Mouse (Mus musculus): ENCODE measurements around the gene Ctnna3. TPM values are rescaled to one million over a fixed set of nuclear protein-coding genes. Genes with fewer than 3 reads are reported as not detected.
"Not testable (repeated sequence)": the region's sequence is repeated elsewhere in the genome, so short reads cannot be mapped to it uniquely, and the experiment has no call there.

The Ctnna3 gene
- total and polyA plus RNA-seq, 3 experiments = not detected

DNA sequence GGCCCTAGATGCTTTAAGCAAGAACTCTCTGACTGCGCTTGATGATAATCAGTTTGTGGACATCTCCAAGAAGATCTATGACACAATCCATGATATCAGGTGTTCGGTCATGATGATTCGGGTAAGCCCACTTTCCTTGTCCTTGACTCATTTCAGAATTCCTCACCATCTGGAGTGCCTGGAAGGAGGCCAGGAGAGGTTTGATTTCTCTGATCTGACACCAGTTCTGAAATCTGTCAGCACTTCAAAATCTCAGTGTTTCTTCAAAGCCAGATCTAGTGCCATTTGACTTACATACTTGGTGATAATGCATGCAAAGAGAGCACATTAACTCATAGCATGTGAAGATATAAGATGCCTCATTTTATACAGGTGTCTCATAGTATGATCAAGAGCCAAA, 1245.9 kb downstream of the Ctnna3 start:
- ATAC-seq (ENCODE audit: extremely low read depth, insufficient number of reproducible peaks, low FRiP score, poor library complexity, severe bottlenecking) = no peak
- TF ChIP-seq TAL1 (conservative IDR thresholded peaks at IDR 0.05; ENCODE audit: low read depth, low read length) (no peak), GATA1 (IDR thresholded peaks at IDR 0.05; ENCODE audit: borderline replicate concordance, low read length) (no peak), GATA2 (IDR thresholded peaks at IDR 0.05; ENCODE audit: borderline replicate concordance, low read depth, low read length) (no peak), CTCF (IDR thresholded peaks at IDR 0.05; ENCODE audit: low read depth, low read length) (no peak), POLR2AphosphoS5 (IDR thresholded peaks at IDR 0.05; ENCODE audit: insufficient replicate concordance, low read depth, low read length) (no peak)
- no peaks in the 10 kb centered on the region for H3K36me3 ChIP-seq (replicated peaks)

DNA sequence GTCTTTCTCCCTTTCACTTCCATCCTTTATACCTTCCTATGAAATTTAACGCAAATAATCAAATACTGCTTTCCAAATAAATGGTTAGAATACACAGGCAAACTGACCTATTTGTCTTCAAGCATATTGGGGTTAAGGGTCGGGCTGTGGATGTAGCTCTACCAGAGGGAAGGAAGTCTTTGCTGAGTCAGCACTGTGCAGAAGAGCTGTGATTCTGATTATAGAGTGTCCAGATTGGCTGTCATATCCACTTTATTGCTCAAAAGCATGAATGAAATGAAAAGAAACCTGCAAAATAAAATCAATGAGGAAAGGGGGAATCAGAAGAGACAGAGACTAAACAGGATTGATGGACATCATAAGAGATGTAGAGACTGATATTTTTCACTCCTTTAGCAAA, 1280.1 kb downstream of the Ctnna3 start:
- no peaks in the 10 kb centered on the region for H3K4me1 ChIP-seq (ENCODE audit: insufficient read depth, low read depth, low read length)
- H3K27me3 ChIP-seq (ENCODE audit: insufficient read depth, low read length) = no peaks in the 10 kb centered on the region
- no peak for TF ChIP-seq TAL1 (conservative IDR thresholded peaks at IDR 0.05; ENCODE audit: low read depth, low read length)
- no peak for TF ChIP-seq GATA2 (IDR thresholded peaks at IDR 0.05; ENCODE audit: borderline replicate concordance, low read depth, low read length)
- TF ChIP-seq CTCF (IDR thresholded peaks at IDR 0.05; ENCODE audit: low read depth, low read length) = no peak
- no peak for TF ChIP-seq POLR2AphosphoS5 (IDR thresholded peaks at IDR 0.05; ENCODE audit: insufficient replicate concordance, low read depth, low read length)
- no peak for TF ChIP-seq GATA1 (IDR thresholded peaks at IDR 0.05; ENCODE audit: borderline replicate concordance, low read length)
- ATAC-seq (ENCODE audit: extremely low read depth, insufficient number of reproducible peaks, low FRiP score, poor library complexity, severe bottlenecking) = no peak
- no peaks in the 10 kb centered on the region for H3K9me3 ChIP-seq (replicated peaks)
- H3K36me3 ChIP-seq (replicated peaks) = no peaks in the 10 kb centered on the region
- no peak overlapping the region for H3K4me3 ChIP-seq (ENCODE audit: low read depth, low read length)
- DNase-seq (ENCODE audit: low spot score) = no peak

More for the DNA sequence above, 1245.9 kb downstream of the Ctnna3 start:
- Histone ChIP-seq H3K27me3 (ENCODE audit: insufficient read depth, low read length) (no peaks in the 10 kb centered on the region), H3K4me3 (ENCODE audit: low read depth, low read length) (no peak overlapping the region), H3K4me1 (ENCODE audit: insufficient read depth, low read depth, low read length) (no peaks in the 10 kb centered on the region), H3K9me3 (replicated peaks) (no peaks in the 10 kb centered on the region)
- DNase-seq (ENCODE audit: low spot score) = no peak

GRCm38 (mm10) chr10:64718036-64718435, 1288.1 kb downstream of the Ctnna3 start:
- no peak for TF ChIP-seq GATA2 (IDR thresholded peaks at IDR 0.05; ENCODE audit: borderline replicate concordance, low read depth, low read length)
- TF ChIP-seq TAL1 (conservative IDR thresholded peaks at IDR 0.05; ENCODE audit: low read depth, low read length) = no peak
- no peak for TF ChIP-seq POLR2AphosphoS5 (IDR thresholded peaks at IDR 0.05; ENCODE audit: insufficient replicate concordance, low read depth, low read length)
- no peak for TF ChIP-seq CTCF (IDR thresholded peaks at IDR 0.05; ENCODE audit: low read depth, low read length)
- TF ChIP-seq GATA1 (IDR thresholded peaks at IDR 0.05; ENCODE audit: borderline replicate concordance, low read length) = no peak
- Histone ChIP-seq H3K4me1 (ENCODE audit: insufficient read depth, low read depth, low read length) (no peaks in the 10 kb centered on the region), H3K4me3 (ENCODE audit: low read depth, low read length) (no peak overlapping the region), H3K27me3 (ENCODE audit: insufficient read depth, low read length) (no peaks in the 10 kb centered on the region), H3K9me3 (replicated peaks) (no peaks in the 10 kb centered on the region), H3K36me3 (replicated peaks) (no peaks in the 10 kb centered on the region)
- ATAC-seq (ENCODE audit: extremely low read depth, insufficient number of reproducible peaks, low FRiP score, poor library complexity, severe bottlenecking) (no peak), DNase-seq (ENCODE audit: low spot score) (no peak)

DNA sequence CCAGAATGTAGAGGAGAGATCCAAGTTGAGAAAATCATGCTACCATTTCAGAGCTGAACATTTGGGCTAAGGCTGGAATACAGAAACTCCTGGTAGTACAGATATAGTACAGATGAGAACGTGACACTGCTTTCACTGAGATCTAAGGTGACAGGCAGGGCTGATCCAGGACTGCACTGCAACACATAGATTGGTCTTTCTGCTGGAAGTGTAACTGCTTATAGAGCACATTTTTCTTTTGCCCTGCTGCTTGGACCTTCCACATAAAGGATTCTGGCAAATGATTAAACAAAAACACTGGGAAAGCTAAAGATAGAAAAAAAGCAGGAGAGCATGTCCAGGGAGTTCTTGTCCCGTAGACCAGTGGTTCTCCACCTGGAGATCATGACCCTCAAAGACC, 1305.8 kb downstream of the Ctnna3 start:
- Histone ChIP-seq H3K4me3 (ENCODE audit: low read depth, low read length) (no peak overlapping the region), H3K4me1 (ENCODE audit: insufficient read depth, low read depth, low read length) (no peaks in the 10 kb centered on the region), H3K9me3 (replicated peaks) (no peaks in the 10 kb centered on the region), H3K36me3 (replicated peaks) (no peaks in the 10 kb centered on the region), H3K27me3 (ENCODE audit: insufficient read depth, low read length) (no peaks in the 10 kb centered on the region)
- TF ChIP-seq GATA1 (IDR thresholded peaks at IDR 0.05; ENCODE audit: borderline replicate concordance, low read length) (no peak), TAL1 (conservative IDR thresholded peaks at IDR 0.05; ENCODE audit: low read depth, low read length) (no peak), CTCF (IDR thresholded peaks at IDR 0.05; ENCODE audit: low read depth, low read length) (no peak), POLR2AphosphoS5 (IDR thresholded peaks at IDR 0.05; ENCODE audit: insufficient replicate concordance, low read depth, low read length) (no peak), GATA2 (IDR thresholded peaks at IDR 0.05; ENCODE audit: borderline replicate concordance, low read depth, low read length) (no peak)
- ATAC-seq (ENCODE audit: extremely low read depth, insufficient number of reproducible peaks, low FRiP score, poor library complexity, severe bottlenecking) (no peak), DNase-seq (ENCODE audit: low spot score) (no peak)

GRCm38 (mm10) chr10:64736616-64737015, 1306.7 kb downstream of the Ctnna3 start:
- Histone ChIP-seq H3K27me3 (ENCODE audit: insufficient read depth, low read length) (no peaks in the 10 kb centered on the region), H3K36me3 (replicated peaks) (no peaks in the 10 kb centered on the region), H3K9me3 (replicated peaks) (no peaks in the 10 kb centered on the region), H3K4me3 (ENCODE audit: low read depth, low read length) (no peak overlapping the region), H3K4me1 (ENCODE audit: insufficient read depth, low read depth, low read length) (no peaks in the 10 kb centered on the region)
- TF ChIP-seq CTCF (IDR thresholded peaks at IDR 0.05; ENCODE audit: low read depth, low read length) (no peak), POLR2AphosphoS5 (IDR thresholded peaks at IDR 0.05; ENCODE audit: insufficient replicate concordance, low read depth, low read length) (no peak), GATA2 (IDR thresholded peaks at IDR 0.05; ENCODE audit: borderline replicate concordance, low read depth, low read length) (no peak), GATA1 (IDR thresholded peaks at IDR 0.05; ENCODE audit: borderline replicate concordance, low read length) (no peak), TAL1 (conservative IDR thresholded peaks at IDR 0.05; ENCODE audit: low read depth, low read length) (no peak)
- DNase-seq (ENCODE audit: low spot score) = no peak
- ATAC-seq (ENCODE audit: extremely low read depth, insufficient number of reproducible peaks, low FRiP score, poor library complexity, severe bottlenecking) = no peak

GRCm38 (mm10) chr10:64741721-64742120, 1311.8 kb downstream of the Ctnna3 start:
- not testable (repeated sequence) for H3K36me3 ChIP-seq (replicated peaks); ATAC-seq (ENCODE audit: extremely low read depth, insufficient number of reproducible peaks, low FRiP score, poor library complexity, severe bottlenecking); H3K4me3 ChIP-seq (ENCODE audit: low read depth, low read length); H3K4me1 ChIP-seq (ENCODE audit: insufficient read depth, low read depth, low read length); H3K9me3 ChIP-seq (replicated peaks); DNase-seq (ENCODE audit: low spot score); H3K27me3 ChIP-seq (ENCODE audit: insufficient read depth, low read length)

DNA sequence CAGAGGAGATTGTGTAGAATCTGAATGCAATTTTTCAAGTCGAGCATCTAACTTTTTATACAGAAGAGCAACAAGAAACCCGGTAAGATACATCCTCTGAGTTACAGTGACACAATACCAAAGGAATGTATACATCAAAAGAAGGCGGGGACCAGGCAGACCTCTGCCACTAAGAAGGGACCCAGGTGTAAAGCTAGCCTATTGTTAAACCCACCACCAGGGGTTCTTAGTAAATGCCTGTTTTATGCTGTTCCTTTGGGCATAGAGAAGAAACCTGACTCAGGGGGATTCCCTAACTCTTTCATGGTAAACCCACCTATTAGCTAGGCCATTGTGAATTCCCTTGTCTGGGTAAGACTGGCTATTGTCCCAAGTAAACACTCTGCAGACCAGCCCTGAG, 1314.2 kb downstream of the Ctnna3 start:
- ATAC-seq (ENCODE audit: extremely low read depth, insufficient number of reproducible peaks, low FRiP score, poor library complexity, severe bottlenecking); H3K4me3 ChIP-seq (ENCODE audit: low read depth, low read length); H3K9me3 ChIP-seq (replicated peaks); H3K4me1 ChIP-seq (ENCODE audit: insufficient read depth, low read depth, low read length); DNase-seq (ENCODE audit: low spot score); H3K27me3 ChIP-seq (ENCODE audit: insufficient read depth, low read length); H3K36me3 ChIP-seq (replicated peaks): not testable (repeated sequence)

All from G1E (cell line).